Mouse (Mus musculus): ENCODE data around the gene Elf1. TPM values are rescaled to one million over a fixed set of nuclear protein-coding genes. Genes with fewer than 3 reads are reported as not detected.

The Elf1 gene
- polyA plus RNA-seq, 1 experiment from 2014 or later, result 21.0 TPM

- ATAC-seq, result no peak
- H3K9ac ChIP-seq (replicated peaks; ENCODE audit: low read depth), result no peak overlapping the region
- H3K4me1 ChIP-seq (ENCODE audit: insufficient read depth, low read depth, low read length), result peaks cover 4% of the 10 kb centered on the region; the same call in 1 of the 2 replicates
- WGBS, result 85% methylated on average over 2 of the region's 2 CpGs
- H3K9me3 ChIP-seq (ENCODE audit: low read length), result no peaks in the 10 kb centered on the region
- H3K27ac ChIP-seq (ENCODE audit: low read length), result no peak overlapping the region
- no peak overlapping the region for H3K4me3 ChIP-seq (ENCODE audit: low read depth, low read length)
- DNase-seq (ENCODE audit: low spot score), result no peak
- no peak for TF ChIP-seq EP300 (IDR thresholded peaks at IDR 0.05)
- no peak for TF ChIP-seq CTCF (IDR thresholded peaks at IDR 0.05)
- H3K36me3 ChIP-seq (ENCODE audit: insufficient read depth, low read length), result 0 out of 2 replicates have a peak, but pooled peaks cover 5% of the 10 kb centered on the region
- H3K27me3 ChIP-seq (replicated peaks; ENCODE audit: insufficient read depth, low read length), result no peaks in the 10 kb centered on the region
- H3K4me2 ChIP-seq (replicated peaks; ENCODE audit: low read depth, low read length), result no peak overlapping the region
Observed at GRCm38 (mm10) chr14:79591611-79592010, 110.6 kb downstream of the Elf1 start.

DNA sequence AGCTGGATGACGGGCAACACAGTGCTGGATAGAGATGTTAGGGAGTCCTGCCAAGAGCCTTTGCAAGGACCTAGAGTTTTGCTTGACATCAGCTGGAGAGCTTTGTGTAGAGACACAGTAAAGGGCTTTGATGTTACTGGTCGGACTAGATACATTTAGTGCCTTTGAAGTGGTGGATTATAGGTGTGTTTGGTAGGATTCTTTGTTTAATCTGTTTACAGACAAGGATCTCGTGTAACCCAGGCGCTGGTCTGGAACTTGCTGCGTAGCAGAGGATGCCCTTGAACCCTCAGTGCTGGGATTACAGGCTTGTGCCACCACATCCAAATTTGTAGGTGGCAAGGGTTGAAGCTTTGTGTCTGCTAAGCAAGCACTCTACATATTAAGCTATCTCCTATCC is 113.1 kb downstream of the Elf1 start:
- Histone ChIP-seq H3K27ac (ENCODE audit: low read length) (no peak overlapping the region), H3K4me3 (ENCODE audit: low read depth, low read length) (no peak overlapping the region), H3K9me3 (ENCODE audit: low read length) (no peaks in the 10 kb centered on the region), H3K27me3 (replicated peaks; ENCODE audit: insufficient read depth, low read length) (no peaks in the 10 kb centered on the region), H3K36me3 (ENCODE audit: insufficient read depth, low read length) (0 out of 2 replicates have a peak, but pooled peaks cover 12% of the 10 kb centered on the region), H3K4me1 (ENCODE audit: insufficient read depth, low read depth, low read length) (no peaks in the 10 kb centered on the region), H3K4me2 (replicated peaks; ENCODE audit: low read depth, low read length) (no peak overlapping the region), H3K9ac (replicated peaks; ENCODE audit: low read depth) (no peak overlapping the region)
- WGBS, result 89% methylated on average over 5 of the region's 5 CpGs
- no peak for TF ChIP-seq EP300 (IDR thresholded peaks at IDR 0.05)
- TF ChIP-seq CTCF (IDR thresholded peaks at IDR 0.05), result no peak
- ATAC-seq (no peak), DNase-seq (ENCODE audit: low spot score) (no peak)

- no peak overlapping the region for H3K4me2 ChIP-seq (replicated peaks; ENCODE audit: low read depth, low read length)
- ATAC-seq (no peak), DNase-seq (ENCODE audit: low spot score) (peak; percentile 45)
- H3K9ac ChIP-seq (replicated peaks; ENCODE audit: low read depth), result no peak overlapping the region
- H3K9me3 ChIP-seq (ENCODE audit: low read length), result no peaks in the 10 kb centered on the region
- no peaks in the 10 kb centered on the region for H3K4me1 ChIP-seq (ENCODE audit: insufficient read depth, low read depth, low read length)
- WGBS, result 40% methylated on average over 4 of the region's 4 CpGs
- TF ChIP-seq CTCF (IDR thresholded peaks at IDR 0.05) (no peak), EP300 (IDR thresholded peaks at IDR 0.05) (no peak)
- H3K27ac ChIP-seq (ENCODE audit: low read length), result no peak overlapping the region
- H3K36me3 ChIP-seq (ENCODE audit: insufficient read depth, low read length), result peaks cover 28% of the 10 kb centered on the region; the same call in 1 of the 2 replicates
- no peak overlapping the region for H3K4me3 ChIP-seq (ENCODE audit: low read depth, low read length)
- H3K27me3 ChIP-seq (replicated peaks; ENCODE audit: insufficient read depth, low read length), result no peaks in the 10 kb centered on the region
Observed at GRCm38 (mm10) chr14:79596602-79597001, 115.6 kb downstream of the Elf1 start.

DNA sequence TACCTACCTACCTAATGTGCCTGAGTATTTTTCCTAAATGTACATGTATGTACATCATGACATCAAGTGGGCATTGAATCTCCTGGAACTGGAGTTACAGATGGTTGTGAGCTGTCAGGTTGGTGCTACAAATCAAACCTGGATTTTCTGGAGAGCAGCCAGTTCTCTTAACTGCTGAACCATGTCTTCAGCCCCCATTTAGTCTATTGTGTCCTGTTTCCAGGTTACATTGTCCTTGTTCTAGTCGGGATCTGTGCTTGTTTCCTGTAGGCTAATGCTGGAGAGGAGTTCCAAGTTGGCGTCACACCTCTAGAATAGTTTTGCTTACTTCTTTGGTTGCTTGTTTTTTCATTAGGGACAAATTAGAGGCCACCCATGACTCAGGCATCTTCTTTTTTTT is 124.9 kb downstream of the Elf1 start:
- WGBS, result 74% methylated on average over 2 of the region's 2 CpGs
- Histone ChIP-seq H3K27me3 (replicated peaks; ENCODE audit: insufficient read depth, low read length) (no peaks in the 10 kb centered on the region), H3K9me3 (ENCODE audit: low read length) (no peaks in the 10 kb centered on the region), H3K4me2 (replicated peaks; ENCODE audit: low read depth, low read length) (no peak overlapping the region), H3K4me1 (ENCODE audit: insufficient read depth, low read depth, low read length) (no peaks in the 10 kb centered on the region), H3K27ac (ENCODE audit: low read length) (no peak overlapping the region), H3K4me3 (ENCODE audit: low read depth, low read length) (no peak overlapping the region), H3K36me3 (ENCODE audit: insufficient read depth, low read length) (peaks cover 28% of the 10 kb centered on the region), H3K9ac (replicated peaks; ENCODE audit: low read depth) (no peak overlapping the region)
- DNase-seq (ENCODE audit: low spot score), result no peak
- TF ChIP-seq EP300 (IDR thresholded peaks at IDR 0.05) (no peak), CTCF (IDR thresholded peaks at IDR 0.05) (no peak)
- ATAC-seq, result no peak

- no peak overlapping the region for H3K4me2 ChIP-seq (replicated peaks; ENCODE audit: low read depth, low read length)
- H3K27me3 ChIP-seq (replicated peaks; ENCODE audit: insufficient read depth, low read length), result no peaks in the 10 kb centered on the region
- peaks cover 31% of the 10 kb centered on the region for H3K36me3 ChIP-seq (ENCODE audit: insufficient read depth, low read length)
- H3K4me1 ChIP-seq (ENCODE audit: insufficient read depth, low read depth, low read length), result no peaks in the 10 kb centered on the region
- DNase-seq (ENCODE audit: low spot score), result no peak
- no peak overlapping the region for H3K9ac ChIP-seq (replicated peaks; ENCODE audit: low read depth)
- no peak for ATAC-seq
- H3K9me3 ChIP-seq (ENCODE audit: low read length), result no peaks in the 10 kb centered on the region
- H3K27ac ChIP-seq (ENCODE audit: low read length), result no peak overlapping the region
- WGBS, result 89% methylated on average over 6 of the region's 6 CpGs
- TF ChIP-seq EP300 (IDR thresholded peaks at IDR 0.05) (no peak), CTCF (IDR thresholded peaks at IDR 0.05) (no peak)
- no peak overlapping the region for H3K4me3 ChIP-seq (ENCODE audit: low read depth, low read length)
Observed at GRCm38 (mm10) chr14:79606392-79606791, 125.4 kb downstream of the Elf1 start.

GRCm38 (mm10) chr14:79606867-79607266 is 125.9 kb downstream of the Elf1 start:
- H3K27ac ChIP-seq (ENCODE audit: low read length), result no peak overlapping the region
- WGBS, result 94% methylated on average over 3 of the region's 3 CpGs

GRCm38 (mm10) chr14:79607352-79607751 is 126.4 kb downstream of the Elf1 start:
- no peak overlapping the region for H3K27ac ChIP-seq (ENCODE audit: low read length)
- no peak for DNase-seq (ENCODE audit: low spot score)
- no peaks in the 10 kb centered on the region for H3K9me3 ChIP-seq (ENCODE audit: low read length)
- 95% methylated on average over 4 of the region's 4 CpGs for WGBS
- H3K4me2 ChIP-seq (replicated peaks; ENCODE audit: low read depth, low read length), result no peak overlapping the region
- H3K36me3 ChIP-seq (ENCODE audit: insufficient read depth, low read length), result peaks cover 30% of the 10 kb centered on the region
- no peak for ATAC-seq
- TF ChIP-seq EP300 (IDR thresholded peaks at IDR 0.05), result no peak
- no peak for TF ChIP-seq CTCF (IDR thresholded peaks at IDR 0.05)
- no peak overlapping the region for H3K4me3 ChIP-seq (ENCODE audit: low read depth, low read length)
- no peak overlapping the region for H3K9ac ChIP-seq (replicated peaks; ENCODE audit: low read depth)
- no peaks in the 10 kb centered on the region for H3K4me1 ChIP-seq (ENCODE audit: insufficient read depth, low read depth, low read length)
- no peaks in the 10 kb centered on the region for H3K27me3 ChIP-seq (replicated peaks; ENCODE audit: insufficient read depth, low read length)

More at GRCm38 (mm10) chr14:79606867-79607266, 125.9 kb downstream of the Elf1 start:
- no peaks in the 10 kb centered on the region for H3K9me3 ChIP-seq (ENCODE audit: low read length)
- no peaks in the 10 kb centered on the region for H3K4me1 ChIP-seq (ENCODE audit: insufficient read depth, low read depth, low read length)
- no peaks in the 10 kb centered on the region for H3K27me3 ChIP-seq (replicated peaks; ENCODE audit: insufficient read depth, low read length)
- peaks cover 30% of the 10 kb centered on the region for H3K36me3 ChIP-seq (ENCODE audit: insufficient read depth, low read length)
- no peak for DNase-seq (ENCODE audit: low spot score)
- ATAC-seq, result no peak
- TF ChIP-seq CTCF (IDR thresholded peaks at IDR 0.05) (no peak), EP300 (IDR thresholded peaks at IDR 0.05) (no peak)
- no peak overlapping the region for H3K4me3 ChIP-seq (ENCODE audit: low read depth, low read length)
- no peak overlapping the region for H3K9ac ChIP-seq (replicated peaks; ENCODE audit: low read depth)
- no peak overlapping the region for H3K4me2 ChIP-seq (replicated peaks; ENCODE audit: low read depth, low read length)

Data from lung, postnatal 0 days (tissue).